Mouse (Mus musculus) lung, adult 18-20 months (tissue): ENCODE measurements around the gene Hexdc.
A peak's percentile ranks its signal among the peaks of the same experiment; 100 is the strongest.

Source experiments
- DNase-seq, 2 experiments: peaks; one replicate each; pipeline ENCODE4 v3.0.0; 2022; ENCODE audit warnings: mixed read lengths in 2 of 2

The Hexdc gene

DNA sequence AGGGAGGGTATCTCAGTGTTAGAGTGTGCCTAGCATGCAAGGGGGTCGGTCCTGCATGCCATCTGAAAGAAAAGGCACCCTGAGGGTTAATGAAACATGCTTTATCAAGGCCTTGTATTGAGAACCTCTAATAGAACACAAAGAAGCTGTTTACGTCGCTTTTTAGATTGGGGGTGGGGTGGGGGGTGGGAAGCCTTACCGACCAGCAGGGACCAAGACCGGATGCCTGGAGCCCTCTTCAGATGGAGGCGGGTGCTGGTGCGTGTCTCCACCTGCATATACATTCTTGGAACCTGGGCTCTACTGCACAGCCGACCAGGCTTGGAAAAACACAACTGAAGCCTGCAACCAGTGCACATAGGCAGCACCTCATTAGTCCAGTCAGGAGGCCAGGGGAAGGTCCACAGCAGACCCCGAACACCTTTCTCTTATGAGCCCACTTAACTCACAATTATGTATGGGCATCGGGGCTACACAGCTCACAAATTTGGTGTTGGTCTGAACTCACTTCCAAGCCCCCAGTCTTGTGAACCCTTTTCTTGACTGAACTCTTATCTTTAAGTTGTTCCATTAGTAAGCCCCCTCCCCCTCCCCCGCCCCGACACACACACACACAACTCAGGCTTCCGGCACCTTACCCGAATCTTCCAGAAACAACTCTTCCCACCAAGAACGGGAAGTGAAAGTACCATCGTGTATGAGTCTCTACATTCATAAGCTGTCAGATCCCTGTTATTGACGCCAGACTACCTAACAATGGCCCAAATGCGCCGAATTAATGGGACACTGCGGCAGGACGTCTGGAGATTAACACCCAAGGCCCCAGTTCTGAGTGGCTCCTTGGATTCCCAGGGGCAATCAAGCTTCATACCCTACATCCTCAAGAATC, 24.1 kb downstream of the Hexdc start:
- DNase-seq: no peak

DNA sequence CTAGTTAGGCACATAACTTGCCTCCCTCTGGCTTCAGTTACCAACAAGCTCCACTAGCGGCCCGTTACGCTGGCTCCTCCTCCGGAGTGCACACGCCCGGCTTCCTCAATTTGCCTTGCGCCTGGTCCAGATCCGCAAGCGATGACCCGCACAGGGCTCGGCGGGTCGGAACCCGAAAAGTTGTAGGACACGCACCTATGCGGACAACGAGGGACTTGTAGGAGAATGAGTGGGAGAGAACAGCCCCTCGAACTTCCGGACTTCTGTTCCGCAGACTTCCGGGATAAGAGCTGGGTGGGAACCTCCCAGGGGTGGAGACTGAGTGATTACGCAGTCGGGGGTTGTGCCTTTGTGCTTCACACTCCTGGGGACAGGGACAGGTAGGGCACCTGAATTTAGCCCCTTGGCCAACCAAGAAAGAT, 24.8 kb downstream of the Hexdc start, which contains the start of gene Cybc1:
Cybc1 (minus strand) TSS at position 305 of the 422 bp plus-strand sequence.
- peak; percentile 88 to 89 for DNase-seq

DNA sequence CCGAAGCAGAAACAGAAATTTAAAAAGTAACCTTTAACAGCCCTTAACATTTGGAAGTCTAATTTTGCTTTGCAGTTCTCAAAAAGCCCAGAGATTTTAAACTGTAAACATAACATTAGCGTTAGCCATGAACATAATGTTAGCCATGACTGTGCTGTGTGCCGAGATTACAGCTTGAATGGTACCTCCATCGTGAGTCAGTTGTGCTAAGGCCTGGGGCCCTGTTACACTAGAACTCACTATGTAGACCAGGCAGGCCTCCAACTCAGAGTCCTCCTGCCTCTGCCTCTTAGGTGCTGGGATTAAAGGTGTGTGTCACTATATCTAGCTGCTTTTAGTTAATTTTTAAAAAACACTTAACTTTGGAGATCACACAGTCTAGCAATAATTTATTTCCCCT, 27.0 kb downstream of the Hexdc start:
- no peak for DNase-seq

DNA sequence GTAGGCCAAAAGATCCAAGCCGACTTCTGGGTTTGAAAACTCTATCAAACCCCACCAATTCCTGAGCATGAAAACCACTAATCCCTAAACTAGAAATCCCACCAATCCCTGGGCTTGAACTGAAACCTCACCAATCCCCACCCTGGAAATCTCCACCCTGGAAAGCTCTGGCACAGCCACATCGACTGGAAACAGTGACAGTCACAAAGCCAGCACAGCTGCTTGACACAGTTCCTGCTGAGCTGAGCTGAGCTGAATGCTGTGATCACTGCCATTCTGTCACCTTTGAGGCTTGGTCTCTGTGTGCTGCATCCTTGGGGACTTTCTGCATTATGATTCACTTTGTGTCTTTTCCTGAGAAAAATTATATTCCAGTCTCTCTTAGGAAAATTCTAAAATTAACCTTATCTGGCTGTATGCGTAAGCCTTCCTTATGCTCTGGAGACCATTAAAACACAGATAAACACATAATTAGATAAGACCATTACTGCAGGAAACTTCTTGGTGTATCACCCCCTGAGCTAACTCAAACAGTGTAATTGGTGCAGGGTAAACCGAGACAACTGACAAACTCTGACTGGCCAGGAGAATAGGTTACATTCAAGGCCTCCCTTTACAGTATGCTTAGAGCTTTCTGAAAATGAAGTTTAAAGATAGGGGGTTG, 27.5 kb downstream of the Hexdc start:
- no peak for DNase-seq

DNA sequence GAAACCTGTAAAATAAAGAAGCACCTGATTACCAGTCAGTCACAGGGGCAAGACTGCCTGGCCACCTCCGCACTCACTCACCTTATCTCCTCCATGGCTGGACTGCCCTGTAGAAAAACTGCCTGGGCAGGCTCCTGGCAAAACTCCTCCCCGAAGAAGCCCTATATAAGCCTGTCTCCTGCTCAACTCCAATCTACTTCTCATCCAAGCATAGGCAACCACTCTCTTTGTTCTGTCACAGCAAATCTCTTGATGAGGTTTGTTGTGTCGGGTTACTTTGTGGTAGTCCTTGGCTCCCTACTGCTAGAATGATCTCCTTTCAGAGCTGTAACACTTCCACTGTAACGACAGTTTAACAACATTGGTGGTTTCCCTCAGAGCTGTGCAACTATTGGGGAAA, 28.5 kb downstream of the Hexdc start:
- no peak for DNase-seq

DNA sequence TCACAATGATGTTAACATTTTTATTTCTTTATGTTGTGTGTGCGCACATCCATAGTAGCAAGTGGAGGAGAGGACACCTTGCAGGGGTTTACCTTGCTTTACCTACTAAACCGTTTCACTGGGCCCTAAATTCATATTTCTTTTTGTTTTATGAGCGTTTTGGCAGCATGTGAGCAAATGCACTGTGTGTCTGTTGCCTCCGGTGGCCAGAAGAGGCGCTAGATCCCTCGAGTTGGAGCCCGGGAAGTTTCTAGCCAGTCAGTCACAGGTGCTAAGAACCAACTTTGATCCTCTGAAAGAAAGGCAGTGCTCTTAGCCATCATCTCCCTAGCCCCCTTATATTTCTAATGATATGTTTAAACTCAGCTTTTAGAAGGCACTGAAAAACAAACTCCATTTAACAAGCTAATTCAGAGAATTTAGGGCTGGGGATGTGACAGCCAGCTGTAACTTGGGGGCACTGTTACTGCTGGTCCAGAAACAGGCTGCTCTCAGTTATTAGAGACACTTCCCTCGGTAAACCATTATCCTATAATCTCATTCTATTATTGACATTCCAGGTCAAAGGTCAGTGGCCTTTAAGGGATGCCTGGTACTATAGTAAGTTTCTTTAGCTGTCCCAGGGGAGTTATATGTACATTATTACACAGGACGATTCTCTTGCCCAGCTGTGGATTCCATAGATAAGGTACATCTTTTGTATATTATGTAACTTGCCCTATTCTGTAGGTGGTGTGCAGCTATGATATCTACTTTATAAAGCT, 31.4 kb downstream of the Hexdc start:
- DNase-seq: peak in 1 of 2 experiments; percentile 36

DNA sequence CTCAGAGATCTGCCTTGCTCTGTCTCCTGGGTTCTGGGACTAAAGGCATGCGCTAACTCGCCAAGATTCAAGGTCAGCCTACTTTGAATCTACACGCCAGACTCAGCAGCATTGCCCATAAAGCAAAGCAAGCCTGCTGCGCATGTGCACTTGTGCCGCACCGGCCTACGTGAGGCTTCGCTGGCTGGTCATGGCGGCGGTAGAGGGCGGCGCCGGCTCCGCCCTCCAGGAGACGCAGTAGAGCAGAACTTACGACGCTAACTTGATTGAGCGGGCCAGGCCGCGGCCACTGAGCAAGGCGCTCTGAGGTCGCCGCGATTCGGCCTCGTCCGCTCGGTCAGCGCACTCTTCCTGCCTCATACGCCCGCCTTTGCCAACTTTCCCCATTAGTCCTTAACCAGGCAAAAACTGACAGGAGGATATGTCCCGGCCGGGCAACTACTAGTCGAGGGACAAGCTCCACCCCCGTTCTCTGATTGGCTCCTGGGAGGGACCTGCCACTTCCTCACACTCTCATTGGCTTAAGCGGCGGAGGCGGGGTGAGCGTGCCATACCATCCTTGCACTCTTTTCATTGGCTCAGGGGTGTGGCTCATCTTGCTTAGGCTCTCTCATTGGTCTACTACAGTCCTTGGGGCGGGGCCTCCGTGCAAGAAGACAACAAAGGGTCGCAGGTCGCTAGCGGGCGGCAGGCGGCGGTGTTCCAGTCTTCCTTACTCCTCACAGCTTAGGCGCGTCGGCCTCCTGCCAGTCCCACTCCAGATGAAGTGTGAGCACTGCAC, 32.5 kb downstream of the Hexdc start, which contains the start of gene Narf:
Narf (plus strand) TSS at position 690 of the 781 bp plus-strand sequence.
- DNase-seq: peak; percentile 100

DNA sequence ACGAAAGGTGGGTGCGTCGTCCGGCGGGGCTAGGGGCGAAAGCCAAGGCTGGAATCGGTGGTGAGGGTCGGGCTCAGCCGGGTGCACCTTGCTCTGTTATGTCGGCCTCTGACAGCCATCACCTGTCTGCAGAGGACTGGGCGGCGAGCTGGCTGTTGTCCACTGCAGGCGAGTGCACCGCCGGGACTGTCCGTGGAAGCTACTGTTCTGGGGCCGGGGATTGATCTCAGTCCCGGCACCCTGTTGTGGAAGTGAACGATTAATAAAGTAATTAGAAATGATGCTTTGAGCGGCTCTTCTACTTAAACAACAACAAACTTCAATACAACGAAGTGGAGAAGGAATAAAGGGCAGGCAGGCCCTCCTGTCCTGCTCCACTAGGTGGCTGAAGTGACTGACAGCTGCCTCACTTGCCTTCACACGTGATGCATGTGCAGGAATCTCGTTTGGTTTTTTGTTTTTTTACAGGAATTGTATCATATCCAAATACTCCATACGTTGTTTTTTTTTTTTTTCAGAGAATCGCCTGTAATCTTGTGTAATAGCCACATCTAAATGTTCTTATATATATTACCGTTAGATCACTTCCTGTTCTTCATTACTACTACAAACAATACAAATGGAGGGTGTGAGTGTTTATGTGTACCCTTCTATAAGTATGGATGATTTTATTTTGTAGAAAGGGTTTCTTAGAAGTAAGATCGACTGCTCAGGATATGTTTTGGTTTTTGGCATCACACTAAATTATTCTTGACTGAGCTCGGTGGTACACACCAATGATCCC, 33.3 kb downstream of the Hexdc start:
- DNase-seq: peak; percentile 31 to 44

DNA sequence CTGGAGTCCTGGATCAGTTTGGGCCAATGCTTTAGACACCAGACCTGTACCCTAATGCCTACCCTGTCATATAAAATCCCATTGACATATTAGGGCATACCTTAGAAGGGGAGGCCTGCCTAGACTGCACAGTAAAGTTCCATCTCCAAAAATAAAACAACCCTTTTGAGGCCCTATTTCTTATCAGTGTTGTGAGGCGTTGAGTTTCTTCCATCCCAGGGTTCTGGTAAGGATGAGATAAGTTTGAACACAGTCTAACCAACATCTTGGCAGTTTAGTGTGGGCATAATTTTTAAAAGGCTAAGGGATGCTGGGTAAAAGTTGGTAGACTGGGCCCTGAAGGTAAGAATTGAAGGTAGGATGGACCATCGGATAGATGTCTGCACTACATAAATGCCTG, 35.4 kb downstream of the Hexdc start:
- no peak for DNase-seq

DNA sequence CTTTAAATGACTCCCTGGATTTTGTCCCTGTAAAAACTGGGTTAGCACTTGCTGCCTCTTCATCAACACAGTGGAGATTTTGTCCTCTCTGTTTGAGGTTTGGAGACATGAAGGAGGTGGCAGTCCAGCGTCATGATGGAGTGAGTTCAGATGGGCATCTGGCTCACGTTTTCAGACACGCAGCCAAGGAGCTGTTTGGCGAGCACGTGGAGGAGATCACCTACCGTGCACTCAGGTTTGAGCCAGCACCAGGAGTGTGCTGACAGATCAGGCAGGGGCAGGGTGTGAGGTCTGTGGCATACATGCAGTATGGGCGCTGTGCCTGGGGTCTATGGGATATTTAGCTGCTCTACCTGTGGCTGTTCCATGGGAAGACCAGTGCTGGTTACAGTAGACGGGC, 46.0 kb downstream of the Hexdc start:
- DNase-seq: no peak

DNA sequence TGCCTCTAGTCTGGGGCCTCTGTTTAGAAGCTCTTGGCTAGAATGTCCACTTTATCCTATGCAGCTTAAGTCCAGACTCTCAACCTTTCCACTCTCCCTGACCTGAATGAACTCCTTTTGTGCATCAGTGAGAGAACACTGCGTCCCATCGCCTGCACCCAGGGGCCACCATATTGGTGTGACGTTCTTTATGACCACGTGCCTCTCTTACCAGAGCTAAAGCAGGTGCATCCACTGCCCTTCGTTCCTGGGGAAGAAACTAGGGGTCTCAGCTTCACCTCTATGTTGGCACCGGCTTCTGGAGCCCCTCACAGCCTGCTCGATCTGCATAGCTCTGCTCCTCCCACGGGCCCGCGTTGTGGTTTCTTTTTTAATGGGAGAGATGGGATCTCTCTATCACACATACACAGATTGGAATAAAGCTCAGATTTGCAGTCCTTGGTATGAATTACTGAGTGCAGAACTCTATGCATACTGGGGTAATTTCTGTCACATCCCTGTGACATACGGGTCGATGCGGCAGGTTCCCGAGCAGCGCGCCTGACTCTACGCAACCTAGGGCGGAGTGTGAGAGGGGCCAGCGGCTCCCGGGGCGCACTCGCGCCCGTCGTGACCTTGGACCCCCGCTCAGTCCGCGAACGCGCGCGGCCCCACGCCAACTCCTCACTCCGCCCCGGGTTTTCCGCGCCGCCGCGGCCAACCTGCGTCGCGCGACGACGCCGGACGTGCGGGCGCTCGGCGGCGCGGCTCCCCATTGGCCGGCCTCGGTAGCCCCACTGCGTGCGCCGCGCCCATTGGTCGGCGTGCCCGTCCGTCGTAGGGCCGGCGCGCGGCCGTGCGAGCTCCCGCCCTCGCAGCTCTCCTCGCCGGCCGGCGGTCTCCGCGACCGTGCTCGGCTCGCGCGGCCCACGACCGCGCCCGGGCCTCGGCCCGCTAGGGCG, 55.2 kb downstream of the Hexdc start, which contains the start of gene Foxk2:
Foxk2 (plus strand) TSS at position 831 of the 941 bp plus-strand sequence.
- peak; percentile 88 to 91 for DNase-seq

DNA sequence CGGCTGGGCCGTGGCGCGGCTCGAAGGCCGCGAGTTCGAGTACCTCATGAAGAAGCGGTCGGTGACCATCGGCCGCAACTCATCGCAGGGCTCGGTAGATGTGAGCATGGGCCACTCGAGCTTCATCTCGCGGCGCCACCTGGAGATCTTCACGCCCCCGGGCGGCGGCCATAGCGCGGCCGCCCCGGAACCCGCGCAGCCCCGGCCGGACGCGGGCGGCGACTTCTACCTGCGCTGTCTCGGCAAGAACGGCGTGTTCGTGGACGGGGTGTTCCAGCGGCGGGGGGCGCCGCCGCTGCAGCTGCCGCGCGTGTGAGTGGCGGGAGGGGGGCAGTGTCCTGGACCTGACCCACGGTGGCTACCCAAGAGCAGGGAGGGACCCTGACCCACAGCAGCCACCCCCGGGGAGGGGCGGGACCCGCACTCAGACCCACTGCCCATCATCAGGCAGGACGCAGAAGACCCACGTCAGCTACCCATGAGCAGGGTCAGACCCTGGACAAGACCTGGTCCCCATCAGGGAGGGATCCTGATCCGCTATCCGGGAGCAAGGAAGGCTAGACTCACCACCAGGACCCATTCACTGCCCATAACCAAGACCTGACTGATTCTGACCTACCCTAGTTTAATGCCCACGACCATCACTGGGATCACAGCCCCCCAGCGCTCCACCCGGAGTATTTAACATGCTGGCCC, 56.1 kb downstream of the Hexdc start:
- DNase-seq: peak; percentile 21 to 23

DNA sequence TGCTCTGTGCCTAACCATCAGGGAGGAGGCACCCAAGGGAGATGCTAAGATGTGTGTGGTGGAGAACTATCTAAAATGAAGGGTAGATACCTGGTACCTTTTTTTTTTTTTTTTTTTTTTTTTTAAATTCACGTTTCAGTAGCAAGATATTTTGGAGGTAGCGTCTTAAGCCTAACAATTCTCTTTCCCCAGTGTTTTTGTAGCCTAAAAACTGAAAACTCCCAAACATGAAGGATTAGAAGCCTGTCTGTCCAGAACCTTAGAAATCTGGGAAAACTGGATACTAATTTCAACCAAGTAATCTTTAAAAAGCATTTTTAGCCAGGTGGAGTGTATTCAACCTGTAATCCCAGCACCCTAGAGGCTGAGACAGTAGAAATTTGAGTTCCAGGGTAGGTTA, 56.8 kb downstream of the Hexdc start:
- DNase-seq: no peak
